Mouse (Mus musculus): ENCODE measurements at regions not wholly inside any gene's neighbourhood (a gene's known extent, or its start where the extent isn't known, plus 50 kb on each side); places are given as distances from the start of the nearest gene placed in this dataset.

- no peak for DNase-seq (ENCODE audit: low spot score in 2 of 2)
These were observed 232.9 kb downstream of the Csl start for GRCm38 (mm10) chr10:99526561-99526960.

- no peak for DNase-seq (ENCODE audit: low spot score in 2 of 2)
These were observed 228.4 kb downstream of the Csl start for GRCm38 (mm10) chr10:99531104-99531503.

- DNase-seq (ENCODE audit: low spot score in 2 of 2): no peak
These were observed 227.9 kb downstream of the Csl start for GRCm38 (mm10) chr10:99531556-99531955.

- DNase-seq (ENCODE audit: low spot score in 2 of 2): no peak
These were observed 227.5 kb downstream of the Csl start for GRCm38 (mm10) chr10:99531992-99532391.

- DNase-seq (ENCODE audit: low spot score in 2 of 2): no peak
These were observed 226.8 kb downstream of the Csl start for GRCm38 (mm10) chr10:99532697-99533119.

GRCm38 (mm10) chr10:99533468-99533867 is 226.0 kb downstream of the Csl start:
- DNase-seq (ENCODE audit: low spot score in 2 of 2): no peak

GRCm38 (mm10) chr10:99534237-99534636 is 225.2 kb downstream of the Csl start:
- no peak for DNase-seq (ENCODE audit: low spot score in 2 of 2)

GRCm38 (mm10) chr10:99538639-99539038 is 220.8 kb downstream of the Csl start:
- no peak for DNase-seq (ENCODE audit: low spot score in 2 of 2)

GRCm38 (mm10) chr10:99552373-99552772 is 207.1 kb downstream of the Csl start:
- no peak for DNase-seq (ENCODE audit: low spot score in 2 of 2)

GRCm38 (mm10) chr10:99552836-99553540 is 206.5 kb downstream of the Csl start:
- no peak for DNase-seq (ENCODE audit: low spot score in 2 of 2)

GRCm38 (mm10) chr10:99555021-99555420 is 204.4 kb downstream of the Csl start:
- no peak for DNase-seq (ENCODE audit: low spot score in 2 of 2)

- DNase-seq (ENCODE audit: low spot score in 2 of 2): no peak
These were observed 203.7 kb downstream of the Csl start for GRCm38 (mm10) chr10:99555658-99556352.

- DNase-seq (ENCODE audit: low spot score in 2 of 2): no peak
These were observed 203.0 kb downstream of the Csl start for GRCm38 (mm10) chr10:99556353-99557036.

- no peak for DNase-seq (ENCODE audit: low spot score in 2 of 2)
These were observed 200.8 kb downstream of the Csl start for GRCm38 (mm10) chr10:99558656-99559055.

- DNase-seq (ENCODE audit: low spot score in 2 of 2): peak; percentile 64 to 65
These were observed 198.2 kb downstream of the Csl start for GRCm38 (mm10) chr10:99561166-99561818.

- DNase-seq (ENCODE audit: low spot score in 2 of 2): no peak
These were observed 194.9 kb downstream of the Csl start for GRCm38 (mm10) chr10:99564605-99565004.

GRCm38 (mm10) chr10:99568424-99568823 is 191.0 kb downstream of the Csl start:
- no peak for DNase-seq (ENCODE audit: low spot score in 2 of 2)

- no peak for DNase-seq (ENCODE audit: low spot score in 2 of 2)
These were observed 189.3 kb downstream of the Csl start for GRCm38 (mm10) chr10:99570190-99570589.

- DNase-seq (ENCODE audit: low spot score in 2 of 2): no peak
These were observed 185.5 kb downstream of the Csl start for GRCm38 (mm10) chr10:99573997-99574396.

- DNase-seq (ENCODE audit: low spot score in 2 of 2): no peak
These were observed 184.2 kb downstream of the Csl start for GRCm38 (mm10) chr10:99575294-99575693.

- DNase-seq (ENCODE audit: low spot score in 2 of 2): no peak
These were observed 183.2 kb downstream of the Csl start for GRCm38 (mm10) chr10:99576301-99576700.

Data from left cerebral cortex, adult 18-20 months (tissue).